In the genomic region with DNA sequence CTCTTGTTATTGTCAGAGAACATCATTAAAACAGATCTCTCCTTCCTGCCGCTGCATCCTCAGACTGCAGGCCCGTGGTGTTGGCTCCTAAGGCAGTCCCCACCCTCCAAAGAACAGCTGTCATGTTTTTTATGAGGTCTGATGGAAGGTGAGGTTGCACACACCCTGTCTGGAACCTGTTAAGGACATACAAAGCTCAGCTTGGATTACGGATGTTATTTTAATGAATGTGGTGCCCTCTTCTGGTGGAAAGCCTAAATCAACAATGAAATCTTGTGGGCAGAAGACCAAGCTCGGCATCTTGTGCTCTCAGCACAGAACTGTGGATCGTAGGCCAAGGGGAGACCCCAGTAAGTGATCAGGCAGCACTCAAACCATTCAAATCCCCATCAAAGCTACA, we compare ENCODE assay signal across 9 mouse cellular contexts.
DNase-seq lines count a peak whose midpoint lies in the region; ATAC-seq lines count a peak whose summit lies in the region.
"Had no signal": no experiment of that assay in that cellular context is flagged by ENCODE, and none has a peak within 500 bp of the region (broad histone marks: within the 10 kb centered on the region; RNA-seq: fewer than 3 reads in every experiment).

No protein-coding gene starts in this region.

- WGBS in kidney, embryonic 15.5 days, result 31% methylated on average over 5 of the region's 5 CpGs
- WGBS in limb, embryonic 12.5 days, result 16% methylated on average over 5 of the region's 5 CpGs

- no peaks in the 10 kb centered on the region for H3K9me3 ChIP-seq in kidney, embryonic 15.5 days (replicated peaks)
- H3K9me3 ChIP-seq in limb, embryonic 12.5 days, result no peaks in the 10 kb centered on the region

- DNase-seq in thymus, postnatal 4 days, result peak; percentile 16
- no peak for DNase-seq in thymus, postnatal 36 days
- DNase-seq in cerebellum, postnatal 14 days, result peak; percentile 83 to 88
- DNase-seq in frontal cortex, postnatal 14 days (ENCODE audit: low spot score in 2 of 2), result peak; percentile 25 to 61
- DNase-seq in retina, embryonic 14.5 days (ENCODE audit: low spot score), result peak; percentile 86

- H3K27ac ChIP-seq in kidney, embryonic 15.5 days, result no peak overlapping the region
- H3K27ac ChIP-seq in limb, embryonic 12.5 days, result no peak overlapping the region

- H3K36me3 ChIP-seq in kidney, embryonic 15.5 days, result no peaks in the 10 kb centered on the region
- no peaks in the 10 kb centered on the region for H3K36me3 ChIP-seq in limb, embryonic 12.5 days

- peak; percentile 36; the same call in 1 of the 2 replicates for ATAC-seq in kidney, embryonic 15.5 days (replicated peaks; ENCODE audit: low FRiP score)
- ATAC-seq in limb, embryonic 12.5 days (ENCODE audit: insufficient number of reproducible peaks, insufficient read depth, low FRiP score, low TSS enrichment, low read depth), result peak; percentile 75
- no peak for ATAC-seq in granulocyte monocyte progenitor cell, adult 5-6 weeks (replicated peaks; ENCODE audit: poor library complexity, severe bottlenecking)

- H3K4me1 ChIP-seq in kidney, embryonic 15.5 days, result no peaks in the 10 kb centered on the region
- H3K4me1 ChIP-seq in limb, embryonic 12.5 days (replicated peaks), result no peaks in the 10 kb centered on the region

- H3K4me3 ChIP-seq in kidney, embryonic 15.5 days (replicated peaks), result no peak overlapping the region
- no peak overlapping the region for H3K4me3 ChIP-seq in limb, embryonic 12.5 days (replicated peaks)
- H3K4me3 ChIP-seq: erythroblast, embryonic 14.5 days had no signal

- no peaks in the 10 kb centered on the region for H3K27me3 ChIP-seq in kidney, embryonic 15.5 days
- no peaks in the 10 kb centered on the region for H3K27me3 ChIP-seq in limb, embryonic 12.5 days

- H3K4me2 ChIP-seq in kidney, embryonic 15.5 days, result no peak overlapping the region
- H3K4me2 ChIP-seq in limb, embryonic 12.5 days, result no peak overlapping the region

- H3K9ac ChIP-seq in kidney, embryonic 15.5 days, result no peak overlapping the region
- no peak overlapping the region for H3K9ac ChIP-seq in limb, embryonic 12.5 days (replicated peaks)

Comparison
In these comparisons a context has a peak if more than half of its experiments do, and no peak if none do; other contexts are left out.
1. DNase-seq: peak in thymus, postnatal 4 days (single experiment), cerebellum, postnatal 14 days (2 of 2), frontal cortex, postnatal 14 days (2 of 2) and retina, embryonic 14.5 days (single experiment); none in thymus, postnatal 36 days (0 of 2).